Mouse (Mus musculus) CH12.LX (cell line): ENCODE results near the gene Hip1r.
A peak's percentile ranks its signal among the peaks of the same experiment; 100 is the strongest.

Experiments used
- CTCF ChIP-seq, 2 experiments: IDR thresholded peaks in 1 of 2; conservative IDR thresholded peaks in 1 of 2; 2 replicates each; pipeline ENCODE4 v1.5.1; 2011 to 2012; ENCODE audit warnings: low read depth in 2 of 2, low read length in 2 of 2, improper control_type of control experiment in 1 of 2, inconsistent platforms in 1 of 2, mild to moderate bottlenecking in 1 of 2, moderate library complexity in 1 of 2
- EP300 ChIP-seq: IDR thresholded peaks from 2 replicates; pipeline ENCODE4 v1.6.1; 2011; ENCODE audit warnings: low read length, improper control_type of control experiment
- KAT2A ChIP-seq: IDR thresholded peaks from 2 replicates; pipeline ENCODE4 v1.6.1; 2012; ENCODE audit warnings: low read length, improper control_type of control experiment, inconsistent platforms; ENCODE audit not compliant: insufficient replicate concordance
- MEF2A ChIP-seq: IDR thresholded peaks from 2 replicates; pipeline ENCODE4 v1.6.1; 2014; ENCODE audit warnings: low read depth, mild to moderate bottlenecking, inconsistent platforms, low read length, improper control_type of control experiment, borderline replicate concordance
- MYC ChIP-seq: IDR thresholded peaks from 2 replicates; pipeline ENCODE4 v1.6.1; 2011; ENCODE audit warnings: low read depth, mild to moderate bottlenecking, improper control_type of control experiment, low read length
- POLR2A ChIP-seq: IDR thresholded peaks from 2 replicates; pipeline ENCODE4 v1.6.1; 2011; ENCODE audit warnings: low read depth, mild to moderate bottlenecking, improper control_type of control experiment, low read length
- RCOR1 ChIP-seq: conservative IDR thresholded peaks from 2 replicates; pipeline ENCODE4 v1.6.1; 2012; ENCODE audit warnings: low read depth, mild to moderate bottlenecking, inconsistent platforms, low read length, improper control_type of control experiment
- TBP ChIP-seq: conservative IDR thresholded peaks from 2 replicates; pipeline ENCODE4 v1.6.1; 2011; ENCODE audit warnings: low read depth, low read length, improper control_type of control experiment
- TCF12 ChIP-seq: IDR thresholded peaks from 2 replicates; pipeline ENCODE4 v1.6.1; 2014; ENCODE audit warnings: low read depth, mild to moderate bottlenecking, inconsistent platforms, low read length, improper control_type of control experiment
- USF1 ChIP-seq: IDR thresholded peaks from 2 replicates; pipeline ENCODE4 v1.6.1; 2014; ENCODE audit warnings: low read depth, mild to moderate bottlenecking, inconsistent platforms, low read length, improper control_type of control experiment
- ZMIZ1 ChIP-seq: IDR thresholded peaks from 2 replicates; pipeline ENCODE4 v1.6.1; 2012; ENCODE audit warnings: low read depth, mild to moderate bottlenecking, inconsistent platforms, low read length, improper control_type of control experiment

DNA sequence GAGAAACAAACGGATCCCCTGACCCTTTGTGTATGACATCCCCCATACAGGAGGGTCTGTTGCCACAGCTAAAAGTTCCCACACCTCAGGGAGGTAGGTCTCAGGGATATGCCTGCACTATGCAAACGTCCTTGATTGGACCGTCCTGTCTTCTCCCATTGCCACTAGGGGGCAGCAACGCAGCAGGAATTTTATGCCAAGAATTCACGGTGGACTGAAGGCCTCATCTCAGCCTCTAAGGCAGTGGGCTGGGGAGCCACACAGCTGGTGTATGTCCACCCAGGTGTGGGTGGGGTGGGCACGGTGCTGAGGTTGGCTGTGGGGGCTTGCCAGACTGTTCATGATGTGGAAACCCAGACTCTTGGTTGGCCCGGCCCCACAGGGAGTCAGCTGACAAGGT lies 27.4 kb downstream of the Hip1r start:
- TF ChIP-seq POLR2A = no peak
- no peak for TF ChIP-seq MYC
- TF ChIP-seq ZMIZ1 = no peak
- TF ChIP-seq CTCF (conservative IDR thresholded peaks at IDR 0.05 in 1 of 2, IDR thresholded peaks at IDR 0.05 in 1 of 2; ENCODE audit: low read depth in 2 of 2, low read length in 2 of 2) = peak; percentile 79 to 98
- no peak for TF ChIP-seq USF1
- no peak for TF ChIP-seq TCF12
- TF ChIP-seq EP300 = no peak
- TF ChIP-seq KAT2A = no peak
- TF ChIP-seq RCOR1 = no peak
- TF ChIP-seq MEF2A = 0 out of 2 replicates have a peak, but pooled peaks have one; percentile 11
- TF ChIP-seq TBP = no peak
